Mouse (Mus musculus): ENCODE data around the gene Fam71a. TPM values are rescaled to one million over a fixed set of nuclear protein-coding genes. Genes with fewer than 3 reads are reported as not detected.
"Not testable (repeated sequence)": the region's sequence is repeated elsewhere in the genome, so short reads cannot be mapped to it uniquely, and the experiment has no call there.

Fam71a gene
- polyA plus RNA-seq, 1 experiment from 2014 or later = not detected

DNA sequence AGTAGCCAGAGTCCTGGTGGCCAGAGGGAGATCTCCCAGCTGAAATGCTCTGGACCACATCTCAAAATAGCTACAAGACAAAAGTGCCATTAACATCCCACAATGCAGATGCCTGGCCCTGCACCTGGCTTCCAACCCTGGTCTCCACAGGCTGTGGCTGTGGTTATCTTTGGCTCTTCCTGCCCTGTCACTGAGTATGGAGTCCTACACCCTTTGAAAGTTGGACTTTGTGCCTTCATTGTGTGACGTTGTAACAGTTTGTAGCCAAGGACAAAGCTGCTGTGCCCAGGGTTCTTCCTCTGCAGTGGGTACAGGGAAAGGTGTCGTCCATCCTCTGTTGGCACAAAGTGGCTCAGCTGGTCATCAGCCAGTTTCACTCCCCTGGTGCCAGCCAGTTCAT, 5.8 kb upstream of the Fam71a start:
- Histone ChIP-seq H3K4me2 (no peak overlapping the region), H3K27ac (ENCODE audit: low read depth, low read length) (no peak overlapping the region), H3K36me3 (ENCODE audit: control insufficient read depth, insufficient read depth, low read length) (no peaks in the 10 kb centered on the region), H3K4me3 (ENCODE audit: low read depth, low read length) (no peak overlapping the region), H3K4me1 (ENCODE audit: control insufficient read depth, insufficient read depth, low read length) (no peaks in the 10 kb centered on the region), H3K9me3 (ENCODE audit: control insufficient read depth, low read length) (no peaks in the 10 kb centered on the region), H3K9ac (ENCODE audit: low read length) (no peak overlapping the region), H3K27me3 (ENCODE audit: control insufficient read depth, insufficient read depth, low read length) (no peaks in the 10 kb centered on the region)
- WGBS = 75% methylated on average over 2 of the region's 2 CpGs
- no peak for DNase-seq (ENCODE audit: low spot score, missing footprints)
- no peak for ATAC-seq (ENCODE audit: low FRiP score)

DNA sequence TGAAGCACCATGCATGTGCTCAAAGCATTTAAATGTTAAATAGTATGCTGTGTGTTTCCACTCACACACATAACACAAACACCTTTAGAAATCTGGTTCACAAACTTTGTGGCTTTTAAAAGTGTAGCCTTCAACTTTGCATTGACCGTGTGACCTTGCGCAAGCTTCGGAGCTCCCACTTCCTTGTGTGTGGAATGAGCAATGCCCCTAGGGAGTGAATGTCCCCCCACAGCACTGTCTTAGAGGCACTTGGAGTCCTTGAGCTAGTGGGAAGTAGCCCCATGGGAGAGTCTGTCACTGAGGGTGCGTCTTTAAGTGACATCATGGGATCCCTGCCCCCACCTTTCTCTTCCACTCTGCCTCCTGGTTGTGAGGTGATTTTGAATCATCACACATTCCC, 1.6 kb upstream of the Fam71a start:
- no peak for ATAC-seq (ENCODE audit: low FRiP score)
- Histone ChIP-seq H3K4me2 (no peak overlapping the region), H3K4me3 (ENCODE audit: low read depth, low read length) (no peak overlapping the region), H3K4me1 (ENCODE audit: control insufficient read depth, insufficient read depth, low read length) (no peaks in the 10 kb centered on the region), H3K27ac (ENCODE audit: low read depth, low read length) (no peak overlapping the region), H3K9me3 (ENCODE audit: control insufficient read depth, low read length) (no peaks in the 10 kb centered on the region), H3K36me3 (ENCODE audit: control insufficient read depth, insufficient read depth, low read length) (no peaks in the 10 kb centered on the region), H3K9ac (ENCODE audit: low read length) (no peak overlapping the region), H3K27me3 (ENCODE audit: control insufficient read depth, insufficient read depth, low read length) (no peaks in the 10 kb centered on the region)
- DNase-seq (ENCODE audit: low spot score, missing footprints) = no peak
- 84% methylated on average over 4 of the region's 4 CpGs for WGBS

DNA sequence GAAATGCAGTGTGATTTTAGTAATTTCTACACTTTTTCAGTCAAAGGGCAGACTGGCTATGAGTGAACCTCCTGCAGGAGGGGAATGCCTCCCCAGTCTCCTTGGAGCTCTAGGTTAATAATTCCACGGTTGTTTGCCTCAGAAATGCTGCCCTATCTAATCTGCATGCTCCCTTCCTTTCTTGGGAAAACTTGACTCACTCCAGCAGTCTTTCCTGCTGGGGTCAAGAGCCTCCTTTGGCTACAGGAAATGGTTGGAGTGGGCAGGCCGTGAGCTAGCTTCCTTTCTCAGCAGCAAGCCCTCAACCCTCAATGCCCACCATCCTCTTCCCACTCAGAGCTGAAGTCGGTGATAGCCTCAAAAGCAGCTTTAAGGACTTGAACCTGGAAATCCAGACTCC, 10.3 kb downstream of the Fam71a start:
- H3K4me3 ChIP-seq (ENCODE audit: low read depth, low read length) = no peak overlapping the region
- H3K4me2 ChIP-seq = no peak overlapping the region
- DNase-seq (ENCODE audit: low spot score, missing footprints) (no peak), ATAC-seq (ENCODE audit: low FRiP score) (no peak)
- no peaks in the 10 kb centered on the region for H3K36me3 ChIP-seq (ENCODE audit: control insufficient read depth, insufficient read depth, low read length)
- H3K27ac ChIP-seq (ENCODE audit: low read depth, low read length) = no peak overlapping the region
- H3K9ac ChIP-seq (ENCODE audit: low read length) = no peak overlapping the region
- no peaks in the 10 kb centered on the region for H3K9me3 ChIP-seq (ENCODE audit: control insufficient read depth, low read length)
- no peaks in the 10 kb centered on the region for H3K27me3 ChIP-seq (ENCODE audit: control insufficient read depth, insufficient read depth, low read length)
- 61% methylated on average over 3 of the region's 3 CpGs for WGBS
- H3K4me1 ChIP-seq (ENCODE audit: control insufficient read depth, insufficient read depth, low read length) = no peaks in the 10 kb centered on the region

DNA sequence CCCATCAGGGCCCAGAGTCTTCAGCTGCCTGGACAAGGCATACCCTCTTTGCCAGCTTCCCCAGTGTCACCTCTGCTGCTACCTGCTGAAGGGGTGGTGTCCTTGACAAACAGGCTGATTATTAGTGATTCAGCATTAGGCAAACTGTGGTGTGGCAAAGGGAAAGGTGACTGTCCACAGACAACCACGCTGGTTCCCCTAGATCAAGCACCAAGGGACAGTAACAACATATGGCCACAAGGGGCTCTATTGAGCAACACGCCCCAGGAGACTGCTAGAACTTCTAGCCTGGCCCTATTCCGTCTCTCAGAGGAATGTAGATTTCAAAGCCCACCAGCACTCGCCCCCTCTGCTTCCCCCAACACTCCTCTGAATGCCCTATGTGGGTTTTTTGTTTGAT, 11.6 kb downstream of the Fam71a start:
- Histone ChIP-seq H3K4me1 (ENCODE audit: control insufficient read depth, insufficient read depth, low read length) (no peaks in the 10 kb centered on the region), H3K27me3 (ENCODE audit: control insufficient read depth, insufficient read depth, low read length) (no peaks in the 10 kb centered on the region), H3K36me3 (ENCODE audit: control insufficient read depth, insufficient read depth, low read length) (no peaks in the 10 kb centered on the region), H3K9ac (ENCODE audit: low read length) (no peak overlapping the region), H3K27ac (ENCODE audit: low read depth, low read length) (no peak overlapping the region), H3K4me3 (ENCODE audit: low read depth, low read length) (no peak overlapping the region), H3K4me2 (no peak overlapping the region), H3K9me3 (ENCODE audit: control insufficient read depth, low read length) (no peaks in the 10 kb centered on the region)
- 16% methylated on average over 4 of the region's 4 CpGs for WGBS
- ATAC-seq (ENCODE audit: low FRiP score) = no peak
- DNase-seq (ENCODE audit: low spot score, missing footprints) = peak; percentile 89

DNA sequence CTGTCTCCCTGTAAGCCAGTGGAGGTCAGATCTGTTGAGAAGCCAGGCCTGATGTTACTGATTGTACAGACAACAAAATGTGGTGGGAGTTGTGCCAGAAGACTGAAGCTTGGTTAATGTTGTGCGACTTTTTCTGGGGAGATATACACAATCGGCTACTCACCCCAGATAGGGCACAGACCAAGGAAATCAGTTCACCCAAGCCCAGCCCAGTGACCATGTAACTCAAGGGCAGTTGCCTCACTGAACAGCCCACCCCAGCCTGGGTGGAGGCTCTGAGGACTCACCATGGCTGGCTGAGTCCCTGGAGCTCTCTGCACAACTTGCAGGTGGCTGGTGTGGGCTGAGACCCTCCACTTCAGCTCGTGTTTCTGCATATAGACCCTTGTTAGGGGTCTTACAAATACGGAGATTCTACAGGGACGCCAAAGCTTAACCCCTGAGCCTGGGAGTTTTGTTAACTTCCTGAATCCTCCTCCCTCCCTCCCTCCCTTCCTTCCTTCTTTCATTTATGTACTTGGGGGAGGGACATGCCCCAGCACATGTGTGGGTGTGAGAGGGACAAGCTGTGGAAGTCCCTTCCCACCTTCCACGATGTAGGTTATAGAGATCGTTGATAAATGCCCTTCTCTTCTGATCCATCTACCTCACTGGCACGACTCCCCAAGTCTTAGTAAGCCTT, 13.6 kb downstream of the Fam71a start:
- Histone ChIP-seq H3K27ac (ENCODE audit: low read depth, low read length) (no peak overlapping the region), H3K4me2 (no peak overlapping the region), H3K4me3 (ENCODE audit: low read depth, low read length) (no peak overlapping the region), H3K9me3 (ENCODE audit: control insufficient read depth, low read length) (no peaks in the 10 kb centered on the region), H3K27me3 (ENCODE audit: control insufficient read depth, insufficient read depth, low read length) (no peaks in the 10 kb centered on the region), H3K9ac (ENCODE audit: low read length) (no peak overlapping the region), H3K36me3 (ENCODE audit: control insufficient read depth, insufficient read depth, low read length) (no peaks in the 10 kb centered on the region), H3K4me1 (ENCODE audit: control insufficient read depth, insufficient read depth, low read length) (no peaks in the 10 kb centered on the region)
- DNase-seq (ENCODE audit: low spot score, missing footprints) (no peak), ATAC-seq (ENCODE audit: low FRiP score) (no peak)
- 79% methylated on average over 8 of the region's 8 CpGs for WGBS

- DNase-seq (ENCODE audit: low spot score, missing footprints); H3K9ac ChIP-seq (ENCODE audit: low read length); H3K27me3 ChIP-seq (ENCODE audit: control insufficient read depth, insufficient read depth, low read length); H3K4me1 ChIP-seq (ENCODE audit: control insufficient read depth, insufficient read depth, low read length); H3K4me3 ChIP-seq (ENCODE audit: low read depth, low read length); H3K27ac ChIP-seq (ENCODE audit: low read depth, low read length); H3K36me3 ChIP-seq (ENCODE audit: control insufficient read depth, insufficient read depth, low read length); H3K4me2 ChIP-seq; ATAC-seq (ENCODE audit: low FRiP score); H3K9me3 ChIP-seq (ENCODE audit: control insufficient read depth, low read length): not testable (repeated sequence)
- WGBS = 87% methylated on average over 5 of the region's 5 CpGs
Measured at GRCm38 (mm10) chr1:191149489-191149888, 15.1 kb downstream of the Fam71a start.

DNA sequence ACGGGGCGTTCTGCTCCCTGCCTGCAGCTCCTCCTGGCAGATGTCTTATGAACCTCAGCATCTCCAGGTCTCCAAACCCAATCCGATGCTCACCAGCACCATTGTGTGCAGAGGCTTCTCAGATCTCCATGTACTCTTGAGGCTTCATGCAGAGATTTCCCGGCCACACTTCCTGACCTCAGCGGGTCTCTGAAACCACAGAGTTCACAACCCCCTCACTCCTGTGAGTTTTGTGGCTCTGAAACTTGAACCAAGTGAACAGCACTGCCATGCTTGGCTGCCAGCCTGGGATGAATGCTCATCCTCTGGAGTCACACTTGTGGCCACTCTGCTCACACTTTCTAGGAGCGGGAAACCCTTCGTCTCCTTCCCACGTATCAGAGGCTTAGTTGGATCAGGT, 23.6 kb downstream of the Fam71a start:
- no peak overlapping the region for H3K27ac ChIP-seq (ENCODE audit: low read depth, low read length)
- H3K36me3 ChIP-seq (ENCODE audit: control insufficient read depth, insufficient read depth, low read length) = no peaks in the 10 kb centered on the region
- no peaks in the 10 kb centered on the region for H3K27me3 ChIP-seq (ENCODE audit: control insufficient read depth, insufficient read depth, low read length)
- no peaks in the 10 kb centered on the region for H3K9me3 ChIP-seq (ENCODE audit: control insufficient read depth, low read length)
- 84% methylated on average over 8 of the region's 8 CpGs for WGBS
- DNase-seq (ENCODE audit: low spot score, missing footprints) = no peak
- H3K4me2 ChIP-seq = no peak overlapping the region
- no peak overlapping the region for H3K9ac ChIP-seq (ENCODE audit: low read length)
- H3K4me1 ChIP-seq (ENCODE audit: control insufficient read depth, insufficient read depth, low read length) = no peaks in the 10 kb centered on the region
- ATAC-seq (ENCODE audit: low FRiP score) = no peak
- no peak overlapping the region for H3K4me3 ChIP-seq (ENCODE audit: low read depth, low read length)

DNA sequence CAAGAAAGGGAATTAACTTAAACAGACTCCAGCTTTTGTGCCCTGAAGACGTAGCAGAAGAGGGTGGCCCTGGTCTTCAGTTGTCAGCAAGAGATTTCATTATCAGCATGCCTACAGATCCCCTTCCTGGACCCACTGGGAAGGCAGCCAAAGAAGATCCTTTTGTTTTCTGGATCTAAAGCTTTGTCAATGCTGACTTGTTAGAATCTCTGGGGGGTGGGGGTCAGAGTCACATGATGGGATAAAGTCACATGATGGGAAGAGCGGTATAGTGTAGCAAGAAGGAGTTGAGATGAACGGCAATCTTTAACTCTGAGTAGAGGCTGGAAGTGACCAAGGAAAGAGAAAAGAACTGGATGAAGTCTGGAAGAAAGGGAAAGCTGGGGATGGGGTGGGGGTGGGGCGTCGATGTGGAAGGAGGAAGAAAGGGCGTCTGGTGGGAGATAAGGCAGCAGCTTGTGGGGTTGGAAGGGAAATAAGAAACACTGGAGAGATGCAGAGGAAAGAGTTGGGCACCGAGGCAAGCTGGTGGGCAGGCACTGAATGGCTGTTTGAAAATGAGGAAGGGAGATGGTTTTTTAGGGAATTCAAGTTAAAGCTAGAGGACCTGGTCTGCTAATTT, 25.6 kb downstream of the Fam71a start:
- H3K4me1 ChIP-seq (ENCODE audit: control insufficient read depth, insufficient read depth, low read length) = no peaks in the 10 kb centered on the region
- ATAC-seq (ENCODE audit: low FRiP score) (no peak), DNase-seq (ENCODE audit: low spot score, missing footprints) (no peak)
- no peak overlapping the region for H3K27ac ChIP-seq (ENCODE audit: low read depth, low read length)
- WGBS = 69% methylated on average over 7 of the region's 7 CpGs
- H3K4me3 ChIP-seq (ENCODE audit: low read depth, low read length) = no peak overlapping the region
- no peaks in the 10 kb centered on the region for H3K36me3 ChIP-seq (ENCODE audit: control insufficient read depth, insufficient read depth, low read length)
- H3K27me3 ChIP-seq (ENCODE audit: control insufficient read depth, insufficient read depth, low read length) = no peaks in the 10 kb centered on the region
- no peaks in the 10 kb centered on the region for H3K9me3 ChIP-seq (ENCODE audit: control insufficient read depth, low read length)
- no peak overlapping the region for H3K9ac ChIP-seq (ENCODE audit: low read length)
- H3K4me2 ChIP-seq = no peak overlapping the region

DNA sequence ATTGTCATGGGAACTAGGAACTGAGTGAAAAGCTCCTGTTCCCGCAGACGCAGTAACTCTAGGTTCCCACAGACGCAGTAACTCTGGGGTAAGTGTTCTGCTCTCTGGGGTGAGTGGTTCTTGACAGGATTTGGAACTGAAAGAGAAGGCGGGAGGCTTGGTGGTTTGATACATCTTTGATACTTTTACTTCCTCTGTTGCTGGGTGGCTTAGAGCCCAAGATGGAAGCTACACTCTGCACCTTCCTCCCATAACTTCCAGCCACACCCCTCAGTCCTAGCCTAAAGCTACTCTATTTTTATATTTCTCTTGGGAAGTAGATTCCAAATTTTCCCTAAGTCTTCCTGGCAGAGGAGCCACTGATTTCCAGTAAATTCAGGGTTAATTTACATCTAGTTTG, 26.2 kb downstream of the Fam71a start:
- ATAC-seq (ENCODE audit: low FRiP score) (no peak), DNase-seq (ENCODE audit: low spot score, missing footprints) (no peak)
- WGBS = 94% methylated on average over 4 of the region's 4 CpGs
- Histone ChIP-seq H3K4me1 (ENCODE audit: control insufficient read depth, insufficient read depth, low read length) (no peaks in the 10 kb centered on the region), H3K4me2 (no peak overlapping the region), H3K36me3 (ENCODE audit: control insufficient read depth, insufficient read depth, low read length) (no peaks in the 10 kb centered on the region), H3K9ac (ENCODE audit: low read length) (no peak overlapping the region), H3K4me3 (ENCODE audit: low read depth, low read length) (no peak overlapping the region), H3K27ac (ENCODE audit: low read depth, low read length) (no peak overlapping the region), H3K9me3 (ENCODE audit: control insufficient read depth, low read length) (no peaks in the 10 kb centered on the region), H3K27me3 (ENCODE audit: control insufficient read depth, insufficient read depth, low read length) (no peaks in the 10 kb centered on the region)
